Mouse (Mus musculus): ENCODE data around the gene Dusp2. TPM values are rescaled to one million over a fixed set of nuclear protein-coding genes. Genes with fewer than 3 reads are reported as not detected.

Gene Dusp2
- polyA plus RNA-seq, 1 experiment from 2014 or later, result 11.6 TPM

DNA sequence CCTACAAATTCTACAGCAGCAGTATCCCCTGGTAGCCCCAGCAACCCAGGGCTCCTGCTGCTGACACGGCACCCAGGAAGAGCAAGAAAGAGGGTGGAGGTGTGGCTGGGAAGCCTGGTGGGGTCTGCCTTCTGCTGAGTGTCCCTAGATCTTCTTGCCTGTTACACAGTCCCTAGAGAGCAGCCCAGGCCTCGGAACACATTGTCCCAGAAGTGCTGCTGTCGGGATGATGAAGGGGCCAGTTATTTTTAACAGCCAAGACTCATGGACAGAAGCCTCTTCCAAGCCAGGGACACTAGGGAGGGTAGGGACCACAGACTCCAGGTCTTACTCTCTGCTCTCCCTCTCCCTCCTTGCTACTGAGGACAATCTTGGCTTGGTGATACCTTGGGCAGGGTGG is 43.3 kb downstream of the Dusp2 start:
- H3K36me3 ChIP-seq, result no peaks in the 10 kb centered on the region
- H3K4me1 ChIP-seq (replicated peaks), result peaks cover 28% of the 10 kb centered on the region
- 49% methylated on average over 3 of the region's 3 CpGs for WGBS
- no peak for ATAC-seq (replicated peaks; ENCODE audit: insufficient number of reproducible peaks, insufficient read depth, low FRiP score, low read depth)
- 0 out of 2 replicates have a peak overlapping the region, but pooled peaks have one; percentile 16 for H3K27ac ChIP-seq
- H3K4me3 ChIP-seq, result no peak overlapping the region
- no peaks in the 10 kb centered on the region for H3K27me3 ChIP-seq
- no peak overlapping the region for H3K9ac ChIP-seq
- H3K9me3 ChIP-seq (replicated peaks), result no peaks in the 10 kb centered on the region
- H3K4me2 ChIP-seq, result no peak overlapping the region

- Histone ChIP-seq H3K4me3 (no peak overlapping the region), H3K27ac (no peak overlapping the region), H3K36me3 (no peaks in the 10 kb centered on the region), H3K9me3 (replicated peaks) (no peaks in the 10 kb centered on the region), H3K9ac (no peak overlapping the region), H3K27me3 (0 out of 2 replicates have a peak, but pooled peaks cover 4% of the 10 kb centered on the region), H3K4me2 (no peak overlapping the region), H3K4me1 (replicated peaks) (peaks cover 3% of the 10 kb centered on the region; the same call in 1 of the 2 replicates)
- WGBS, result 63% methylated on average over 7 of the region's 7 CpGs
- ATAC-seq (replicated peaks; ENCODE audit: insufficient number of reproducible peaks, insufficient read depth, low FRiP score, low read depth), result no peak
These were observed 47.9 kb downstream of the Dusp2 start for GRCm38 (mm10) chr2:127383881-127384280.

DNA sequence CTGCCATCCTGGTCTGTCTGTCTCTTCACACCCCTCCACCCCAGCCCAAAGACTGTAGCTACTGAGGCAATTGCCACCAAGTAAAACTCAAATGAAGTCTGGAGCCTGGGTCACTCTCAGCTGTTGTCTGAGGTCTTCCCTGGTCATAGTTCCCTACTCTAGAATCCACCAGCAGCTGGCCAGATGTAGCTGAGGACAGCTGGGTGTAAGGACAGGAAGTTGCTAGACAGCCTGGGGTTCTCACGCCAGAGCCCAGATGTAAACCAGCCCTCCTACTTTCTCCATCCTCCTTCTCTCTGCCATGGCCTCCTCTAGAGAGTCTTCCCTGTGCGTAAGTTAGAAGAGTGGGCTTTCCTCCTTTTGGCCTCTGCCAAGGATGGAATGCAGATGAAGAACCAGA is 51.6 kb downstream of the Dusp2 start:
- Histone ChIP-seq H3K27me3 (0 out of 2 replicates have a peak, but pooled peaks cover 4% of the 10 kb centered on the region), H3K9me3 (replicated peaks) (no peaks in the 10 kb centered on the region), H3K4me2 (no peak overlapping the region), H3K4me1 (replicated peaks) (no peaks in the 10 kb centered on the region), H3K4me3 (no peak overlapping the region), H3K27ac (no peak overlapping the region), H3K9ac (no peak overlapping the region), H3K36me3 (no peaks in the 10 kb centered on the region)
- 76% methylated on average over 2 of the region's 2 CpGs for WGBS
- no peak for ATAC-seq (replicated peaks; ENCODE audit: insufficient number of reproducible peaks, insufficient read depth, low FRiP score, low read depth)

Other genes starting within 250 kb of the Dusp2 start
- 43.9 and 51.1 TPM in 2 replicates for gene Ncaph, start 202.2 kb upstream of the Dusp2 start, polyA plus RNA-seq (2015; fragmentation: Nextera tagmentation; extraction: Ambion mirVana)
- gene Itpripl1, start 192.7 kb upstream of the Dusp2 start, polyA plus RNA-seq (2015; fragmentation: Nextera tagmentation; extraction: Ambion mirVana), result 11.9 and 14.1 TPM in 2 replicates
- 1.4 TPM in 2 replicates for gene 1810024B03Rik, start 127.9 kb upstream of the Dusp2 start, polyA plus RNA-seq (2015; fragmentation: Nextera tagmentation; extraction: Ambion mirVana)
- gene Snrnp200, start 127.8 kb upstream of the Dusp2 start, polyA plus RNA-seq (2015; fragmentation: Nextera tagmentation; extraction: Ambion mirVana), result 32.3 and 43.7 TPM in 2 replicates
- gene Ciao1, start 88.3 kb upstream of the Dusp2 start, polyA plus RNA-seq (2015; fragmentation: Nextera tagmentation; extraction: Ambion mirVana), result 57.5 and 58.7 TPM in 2 replicates
- 22.0 and 25.9 TPM in 2 replicates for gene Tmem127, start 88.3 kb upstream of the Dusp2 start, polyA plus RNA-seq (2015; fragmentation: Nextera tagmentation; extraction: Ambion mirVana)
- gene Stard7, start 65.9 kb upstream of the Dusp2 start, polyA plus RNA-seq (2015; fragmentation: Nextera tagmentation; extraction: Ambion mirVana), result 99.6 and 102 TPM in 2 replicates
- gene Astl, start 2.5 kb downstream of the Dusp2 start, polyA plus RNA-seq (2015; fragmentation: Nextera tagmentation; extraction: Ambion mirVana), result 0.08 TPM in 1 of 2 replicates, not detected in the other
- gene Adra2b, start 27.0 kb downstream of the Dusp2 start, polyA plus RNA-seq (2015; fragmentation: Nextera tagmentation; extraction: Ambion mirVana), result 1.1 and 1.3 TPM in 2 replicates
- 0.34 and 0.35 TPM in 2 replicates for gene Gpat2, start 89.0 kb downstream of the Dusp2 start, polyA plus RNA-seq (2015; fragmentation: Nextera tagmentation; extraction: Ambion mirVana)
- gene Fahd2a, start 108.4 kb downstream of the Dusp2 start, polyA plus RNA-seq (2015; fragmentation: Nextera tagmentation; extraction: Ambion mirVana), result 27.1 and 30.8 TPM in 2 replicates
- gene Kcnip3, start 185.9 kb downstream of the Dusp2 start, polyA plus RNA-seq (2015; fragmentation: Nextera tagmentation; extraction: Ambion mirVana), result 0.86 and 2.3 TPM in 2 replicates
- gene Prom2, start 205.3 kb downstream of the Dusp2 start, polyA plus RNA-seq (2015; fragmentation: Nextera tagmentation; extraction: Ambion mirVana), result 0.08 and 0.43 TPM in 2 replicates